19 mouse cellular contexts compared by ENCODE assay signal in the genomic region with DNA sequence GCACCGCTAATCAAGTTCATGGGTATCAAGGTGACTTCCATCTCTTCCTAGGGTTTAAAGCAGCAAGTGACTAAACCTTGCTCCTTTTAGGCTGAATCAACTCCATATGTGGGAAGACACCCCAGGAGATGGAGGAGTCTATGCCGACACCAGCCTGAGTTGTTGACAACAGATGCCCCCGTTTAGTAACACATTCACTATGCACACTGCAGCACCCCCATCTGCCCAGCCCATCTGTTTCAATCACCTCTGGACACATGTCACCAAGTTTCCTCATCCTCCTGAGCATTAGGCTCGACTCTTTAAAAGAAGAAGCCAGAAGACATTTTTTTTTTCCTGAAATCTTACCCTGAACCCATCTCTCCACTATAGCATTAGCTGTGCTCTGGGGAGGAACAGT.
DNase-seq lines count a peak whose midpoint lies in the region; ATAC-seq and TF ChIP-seq lines count a peak whose summit lies in the region.
"Had no signal": no experiment of that assay in that cellular context is flagged by ENCODE, and none has a peak within 500 bp of the region (broad histone marks: within the 10 kb centered on the region; RNA-seq: fewer than 3 reads in every experiment).

No protein-coding gene starts in this region.

- no peak overlapping the region for H3K4me2 ChIP-seq in liver, embryonic 13.5 days
- no peak overlapping the region for H3K4me2 ChIP-seq in liver, embryonic 11.5 days
- H3K4me2 ChIP-seq: embryonic facial prominence, embryonic 13.5 days; forebrain, embryonic 12.5 days; heart, embryonic 11.5 days; heart, embryonic 15.5 days; hindbrain, embryonic 15.5 days had no signal

- H3K9ac ChIP-seq in liver, embryonic 13.5 days = no peak overlapping the region
- H3K9ac ChIP-seq in liver, embryonic 11.5 days (ENCODE audit: low read depth, low read length) = no peak overlapping the region
- H3K9ac ChIP-seq: embryonic facial prominence, embryonic 13.5 days; forebrain, embryonic 12.5 days; heart, embryonic 15.5 days; hindbrain, embryonic 15.5 days had no signal

- peaks cover 16% of the 10 kb centered on the region for H3K4me1 ChIP-seq in liver, embryonic 13.5 days (replicated peaks)
- no peaks in the 10 kb centered on the region for H3K4me1 ChIP-seq in liver, embryonic 11.5 days (replicated peaks; ENCODE audit: control insufficient read depth, insufficient read depth, low read length)
- H3K4me1 ChIP-seq in thymus, adult 2 months (replicated peaks; ENCODE audit: control insufficient read depth, insufficient read depth, low read length) = peaks cover 34% of the 10 kb centered on the region
- H3K4me1 ChIP-seq: forebrain, embryonic 12.5 days; heart, embryonic 15.5 days; hindbrain, embryonic 15.5 days had no signal

- 0 out of 2 replicates have a peak overlapping the region, but pooled peaks have one; percentile 23 for H3K27ac ChIP-seq in liver, embryonic 13.5 days
- no peak overlapping the region for H3K27ac ChIP-seq in liver, embryonic 11.5 days (ENCODE audit: low read depth, low read length)
- peak overlapping the region; percentile 61; the same call in 1 of the 2 replicates for H3K27ac ChIP-seq in thymus, adult 2 months (ENCODE audit: control insufficient read depth, insufficient read depth, low read length)
- H3K27ac ChIP-seq: embryonic facial prominence, embryonic 13.5 days; forebrain, embryonic 12.5 days; heart, adult 2 months; heart, embryonic 15.5 days; hindbrain, embryonic 15.5 days had no signal

- TF ChIP-seq POLR2A in thymus, adult 2 months (IDR thresholded peaks at IDR 0.05; ENCODE audit: control insufficient read depth, extremely low read depth, insufficient read depth, low read length, poor library complexity) = no peak

- H3K27me3 ChIP-seq in liver, embryonic 13.5 days = no peaks in the 10 kb centered on the region
- H3K27me3 ChIP-seq in liver, embryonic 11.5 days (replicated peaks; ENCODE audit: control insufficient read depth, insufficient read depth, low read length) = no peaks in the 10 kb centered on the region
- no peaks in the 10 kb centered on the region for H3K27me3 ChIP-seq in thymus, adult 2 months (ENCODE audit: control insufficient read depth, insufficient read depth, low read length)
- H3K27me3 ChIP-seq: embryonic facial prominence, embryonic 13.5 days; forebrain, embryonic 12.5 days; heart, embryonic 15.5 days; hindbrain, embryonic 15.5 days had no signal

- no peak for ATAC-seq in liver, embryonic 13.5 days (ENCODE audit: low read depth)
- no peak for ATAC-seq in liver, embryonic 11.5 days (replicated peaks; ENCODE audit: low FRiP score)
- ATAC-seq: forebrain, embryonic 16.5 days had no signal

- TF ChIP-seq CTCF in thymus, adult 2 months (IDR thresholded peaks at IDR 0.05; ENCODE audit: borderline replicate concordance, control insufficient read depth, extremely low read depth, insufficient read depth, low read length, poor library complexity) = no peak

- no peaks in the 10 kb centered on the region for H3K36me3 ChIP-seq in liver, embryonic 13.5 days
- H3K36me3 ChIP-seq in liver, embryonic 11.5 days (ENCODE audit: control insufficient read depth, insufficient read depth, low read length) = no peaks in the 10 kb centered on the region
- H3K36me3 ChIP-seq in thymus, adult 2 months (ENCODE audit: control insufficient read depth, insufficient read depth, low read length) = no peaks in the 10 kb centered on the region
- H3K36me3 ChIP-seq: embryonic facial prominence, embryonic 13.5 days; forebrain, embryonic 12.5 days; heart, embryonic 15.5 days; hindbrain, embryonic 15.5 days had no signal

- H3K4me3 ChIP-seq in liver, embryonic 13.5 days (replicated peaks) = no peak overlapping the region
- no peak overlapping the region for H3K4me3 ChIP-seq in liver, embryonic 11.5 days (ENCODE audit: low read depth, low read length)
- H3K4me3 ChIP-seq in thymus, adult 2 months (ENCODE audit: control insufficient read depth, insufficient read depth, low read length) = no peak overlapping the region
- H3K4me3 ChIP-seq: embryonic facial prominence, embryonic 13.5 days; forebrain, embryonic 12.5 days; heart, adult 2 months; heart, embryonic 15.5 days; hindbrain, embryonic 15.5 days had no signal

- 55% methylated on average over 4 of the region's 4 CpGs for WGBS in liver, embryonic 13.5 days (ENCODE audit: insufficient replicate concordance)
- 74% methylated on average over 4 of the region's 4 CpGs for WGBS in liver, embryonic 11.5 days
- 79% methylated on average over 4 of the region's 4 CpGs for WGBS in thymus, adult 2 months

- H3K9me3 ChIP-seq in liver, embryonic 13.5 days (replicated peaks) = no peaks in the 10 kb centered on the region
- no peaks in the 10 kb centered on the region for H3K9me3 ChIP-seq in liver, embryonic 11.5 days (ENCODE audit: control insufficient read depth, low read length)
- H3K9me3 ChIP-seq: embryonic facial prominence, embryonic 13.5 days; forebrain, embryonic 12.5 days; heart, embryonic 15.5 days; hindbrain, embryonic 15.5 days had no signal

- DNase-seq in liver, embryonic 13.5 days = no peak
- no peak for DNase-seq in liver, embryonic 11.5 days (ENCODE audit: low spot score)
- DNase-seq in thymus, adult 2 months = no peak
- no peak for DNase-seq in thymus, postnatal 36 days
- peak; percentile 10 for DNase-seq in induced T-regulatory cell, adult 2 months (ENCODE audit: low read depth)
- DNase-seq in thymus, postnatal 25 days = peak; percentile 15
- no peak for DNase-seq in ovary, adult 18-20 months (ENCODE audit: low spot score)
- DNase-seq: adrenal gland, adult 2 months; adrenal gland, postnatal 25 days; cerebellum, postnatal 36 days; gastrocnemius, postnatal 10 days; heart, adult 2 months; heart, postnatal 14 days had no signal

Comparison
In these comparisons a context has a peak if more than half of its experiments do, and no peak if none do; other contexts are left out.
1. DNase-seq: peak in induced T-regulatory cell, adult 2 months (single experiment) and thymus, postnatal 25 days (single experiment); none in liver, embryonic 13.5 days (single experiment), liver, embryonic 11.5 days (single experiment), thymus, adult 2 months (single experiment), thymus, postnatal 36 days (0 of 2) and ovary, adult 18-20 months (single experiment).